Mouse (Mus musculus) midbrain, embryonic 16.5 days (tissue): ENCODE measurements around the gene Ccn1. TPM values are rescaled to one million over a fixed set of nuclear protein-coding genes. Genes with fewer than 3 reads are reported as not detected.
A peak's percentile ranks its signal among the peaks of the same experiment; 100 is the strongest.

Experiments used
- ATAC-seq: fragments of 200-750 bp; cut with Nextera tagmentation; 2 replicates; pipeline ENCODE4 v1.8.0; 2017; ENCODE audit warnings: moderate TSS enrichment
- H3K27ac ChIP-seq: fragments of 300-500 bp; sonication (generic); 2 replicates; pipeline ENCODE4 v1.5.1; 2014; ENCODE audit warnings: mild to moderate bottlenecking, low read length, mixed read lengths
- H3K27me3 ChIP-seq: fragments of 300-500 bp; sonication (generic); 2 replicates; pipeline ENCODE4 v1.6.1; 2014; ENCODE audit warnings: low read depth, low read length, mixed read lengths; ENCODE audit not compliant: control insufficient read depth, insufficient read depth
- H3K36me3 ChIP-seq: fragments of 300-500 bp; sonication (generic); 2 replicates; pipeline ENCODE4 v1.6.1; 2014; ENCODE audit warnings: mild to moderate bottlenecking, low read length, moderate library complexity, mixed read lengths; ENCODE audit not compliant: control insufficient read depth, insufficient read depth
- H3K4me1 ChIP-seq: fragments of 300-500 bp; sonication (generic); 2 replicates; pipeline ENCODE4 v1.6.1; 2014; ENCODE audit warnings: mild to moderate bottlenecking, low read length, mixed read lengths; ENCODE audit not compliant: control insufficient read depth, insufficient read depth
- H3K4me2 ChIP-seq: fragments of 300-500 bp; sonication (generic); 2 replicates; pipeline ENCODE4 v1.6.1; 2014; ENCODE audit warnings: mild to moderate bottlenecking, low read length, mixed read lengths
- H3K4me3 ChIP-seq: fragments of 300-500 bp; sonication (generic); 2 replicates; pipeline ENCODE4 v1.5.1; 2014; ENCODE audit warnings: low read depth, mild to moderate bottlenecking, low read length, moderate library complexity, mixed read lengths
- H3K9ac ChIP-seq: fragments of 300-500 bp; sonication (generic); 2 replicates; pipeline ENCODE4 v1.6.1; 2014; ENCODE audit warnings: low read depth, low read length, mixed read lengths
- H3K9me3 ChIP-seq: fragments of 300-500 bp; sonication (generic); replicated peaks from 2 replicates; pipeline ENCODE4 v1.6.1; 2014; ENCODE audit warnings: mild to moderate bottlenecking, low read length, mixed read lengths; ENCODE audit not compliant: control insufficient read depth, poor library complexity, severe bottlenecking
- WGBS: fragments of 180-500 bp; shearing (Covaris S2); extraction: QIAGEN DNeasy Blood & Tissue Kit; methylation state at CpG from one replicate; pipeline ENCODE4 v1.1.7; 2014; 5-methylcytosine and 5-hydroxymethylcytosine counted together
- polyA plus RNA-seq: library from polyadenylated mRNA; unstranded; fragments of >200 nt; fragmentation: Nextera tagmentation; extraction: Ambion mirVana; gene quantifications from 2 replicates; pipeline ENCODE4 v1.2.1, GENCODE M21; 2015

Ccn1 gene
- polyA plus RNA-seq, 1 experiment from 2014 or later = 7.9 TPM

DNA sequence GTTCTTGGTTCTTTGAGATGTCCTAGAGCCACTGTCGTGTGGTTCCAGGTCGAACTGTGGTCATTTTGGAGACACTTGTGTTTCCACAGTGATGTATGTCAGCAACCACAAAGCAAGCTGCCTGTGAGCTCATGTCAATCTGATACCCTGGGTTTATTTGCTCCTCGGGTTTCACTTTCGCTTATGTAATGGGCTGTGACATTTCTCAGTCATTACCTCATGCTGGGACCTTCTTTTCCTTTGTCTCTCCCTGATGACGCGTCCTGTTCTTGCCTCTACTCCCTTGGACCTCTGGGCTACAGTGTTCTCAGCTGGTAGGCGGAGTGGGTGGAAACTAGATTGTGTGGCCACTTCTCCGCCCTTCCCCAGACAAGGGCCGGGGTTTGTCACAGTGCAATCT, 31.5 kb downstream of the Ccn1 start:
- ATAC-seq = no peak
- no peak overlapping the region for H3K4me3 ChIP-seq
- H3K27me3 ChIP-seq = no peaks in the 10 kb centered on the region
- H3K9me3 ChIP-seq = no peaks in the 10 kb centered on the region
- H3K9ac ChIP-seq = no peak overlapping the region
- H3K27ac ChIP-seq = no peak overlapping the region
- no peaks in the 10 kb centered on the region for H3K36me3 ChIP-seq
- no peak overlapping the region for H3K4me2 ChIP-seq
- WGBS = 85% methylated on average over 9 of the region's 9 CpGs
- peaks cover 10% of the 10 kb centered on the region for H3K4me1 ChIP-seq

DNA sequence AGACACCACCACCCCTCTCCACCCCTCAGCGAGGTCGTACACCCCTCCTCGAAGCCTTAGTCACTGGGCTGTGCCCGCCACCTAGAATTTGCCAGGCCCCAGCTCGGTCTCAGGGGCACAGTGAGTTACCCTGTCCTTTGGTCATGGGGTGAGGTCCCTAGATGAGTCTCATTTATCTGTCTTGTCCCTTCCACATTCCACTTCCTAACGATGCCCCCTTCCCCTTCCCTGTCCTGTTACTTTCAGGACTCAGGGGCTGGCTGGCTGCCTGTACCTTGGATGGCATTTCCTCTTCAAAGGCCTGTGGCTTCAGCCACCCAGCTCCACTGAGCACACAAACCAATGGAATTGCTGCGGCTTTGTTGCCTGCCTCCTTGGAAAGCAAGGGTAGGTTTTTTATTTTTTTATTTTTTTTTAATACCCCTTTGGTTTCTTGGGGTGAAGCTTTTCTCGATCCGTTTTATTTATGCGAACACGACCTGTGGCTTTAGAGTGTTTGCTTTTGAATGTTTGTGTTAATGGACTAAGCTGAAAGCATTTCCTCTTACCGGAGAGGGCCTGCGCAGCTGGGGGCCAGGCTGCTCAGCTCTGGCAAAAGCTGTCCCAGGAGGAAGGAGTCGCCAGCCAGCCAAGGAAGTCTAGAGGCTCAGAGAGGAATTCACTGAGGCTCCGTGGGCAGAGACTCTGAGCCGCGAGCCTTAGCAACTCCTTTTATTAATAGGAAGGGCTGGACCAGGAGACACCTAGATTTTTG, 35.2 kb downstream of the Ccn1 start:
- WGBS = 14% methylated on average over 17 of the region's 17 CpGs
- H3K9ac ChIP-seq = peak overlapping the region; percentile 35; the same call in 1 of the 2 replicates
- H3K4me2 ChIP-seq = peak overlapping the region; percentile 4
- no peaks in the 10 kb centered on the region for H3K9me3 ChIP-seq
- H3K27ac ChIP-seq = 0 out of 2 replicates have a peak overlapping the region, but pooled peaks have one; percentile 13
- no peaks in the 10 kb centered on the region; the same call in 1 of the 2 replicates for H3K36me3 ChIP-seq
- H3K27me3 ChIP-seq = no peaks in the 10 kb centered on the region
- no peak overlapping the region for H3K4me3 ChIP-seq
- H3K4me1 ChIP-seq = peaks cover 10% of the 10 kb centered on the region
- peak; percentile 44; the same call in 1 of the 2 replicates for ATAC-seq

DNA sequence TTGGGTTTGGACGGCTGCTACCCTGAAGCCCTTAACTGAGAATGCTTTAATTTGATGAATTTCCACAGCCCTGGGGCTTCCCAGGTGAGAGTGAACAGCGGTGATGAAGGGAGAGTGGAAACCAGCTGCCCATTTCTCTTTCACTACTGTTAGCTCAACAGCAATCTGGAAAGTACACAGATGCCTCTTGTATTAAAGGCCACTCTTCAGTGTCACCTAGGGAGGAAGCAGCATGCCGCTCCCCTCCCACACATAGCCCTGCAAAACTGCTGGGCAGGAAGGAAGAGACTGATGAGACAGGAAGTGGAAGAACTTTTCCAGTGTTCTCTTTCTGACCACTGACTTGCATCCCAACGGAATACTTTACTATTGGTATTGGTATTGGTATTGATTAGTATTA, 36.5 kb downstream of the Ccn1 start:
- 85% methylated on average over 4 of the region's 4 CpGs for WGBS
- H3K4me1 ChIP-seq = peaks cover 10% of the 10 kb centered on the region
- no peak overlapping the region for H3K4me2 ChIP-seq
- no peaks in the 10 kb centered on the region for H3K9me3 ChIP-seq
- H3K27me3 ChIP-seq = no peaks in the 10 kb centered on the region
- ATAC-seq = peak; percentile 12
- no peaks in the 10 kb centered on the region; the same call in 1 of the 2 replicates for H3K36me3 ChIP-seq
- H3K4me3 ChIP-seq = no peak overlapping the region
- no peak overlapping the region for H3K9ac ChIP-seq
- H3K27ac ChIP-seq = no peak overlapping the region

DNA sequence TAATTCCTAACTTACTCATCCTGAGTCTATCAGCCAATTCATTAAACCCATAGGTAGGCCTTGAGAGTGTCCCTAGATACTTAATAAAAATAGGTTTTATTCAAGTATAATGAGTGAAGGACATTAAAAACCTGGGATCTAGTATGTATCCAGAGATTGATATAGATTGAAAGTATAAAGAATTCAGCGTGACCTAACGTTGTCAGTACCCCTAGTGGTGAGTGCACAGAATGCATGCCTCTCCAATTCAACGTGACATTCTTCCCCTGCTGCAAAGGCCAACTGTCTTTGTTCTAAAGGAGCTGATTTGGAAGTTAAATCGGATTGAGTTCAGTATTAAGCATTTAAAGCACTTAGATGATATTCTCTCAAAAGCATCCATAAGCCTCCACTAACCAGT, 37.1 kb downstream of the Ccn1 start:
- H3K27ac ChIP-seq = no peak overlapping the region
- ATAC-seq = peak; percentile 40; the same call in 1 of the 2 replicates

DNA sequence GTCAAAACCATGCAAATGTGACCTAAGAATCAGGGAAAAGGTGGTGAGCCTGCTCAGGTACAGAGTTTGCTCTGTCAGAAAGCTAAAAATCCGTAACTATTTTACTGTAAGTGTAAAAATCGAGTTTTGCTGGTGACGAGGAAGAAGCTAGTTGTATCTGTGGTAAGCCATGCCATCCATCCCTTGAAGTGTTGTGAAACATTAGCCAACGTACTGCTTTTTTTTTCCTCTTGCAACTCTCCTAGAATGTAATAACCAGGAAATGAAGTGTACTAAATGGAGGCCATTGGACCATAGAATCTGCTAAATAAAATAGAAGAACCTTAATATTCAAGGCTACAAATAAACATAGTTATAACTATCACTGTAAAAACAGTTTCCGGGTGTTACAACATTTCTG, 41.5 kb downstream of the Ccn1 start:
- WGBS = 97% methylated on average over 5 of the region's 5 CpGs
- H3K36me3 ChIP-seq = peaks cover 6% of the 10 kb centered on the region; the same call in 1 of the 2 replicates
- ATAC-seq = no peak
- no peaks in the 10 kb centered on the region for H3K27me3 ChIP-seq
- H3K27ac ChIP-seq = no peak overlapping the region
- H3K4me1 ChIP-seq = no peaks in the 10 kb centered on the region
- H3K4me2 ChIP-seq = no peak overlapping the region
- H3K9ac ChIP-seq = no peak overlapping the region
- H3K4me3 ChIP-seq = no peak overlapping the region
- H3K9me3 ChIP-seq = no peaks in the 10 kb centered on the region

More for the DNA sequence above, 37.1 kb downstream of the Ccn1 start:
- H3K9me3 ChIP-seq = no peaks in the 10 kb centered on the region
- H3K36me3 ChIP-seq = no peaks in the 10 kb centered on the region; the same call in 1 of the 2 replicates
- H3K4me3 ChIP-seq = no peak overlapping the region
- no peak overlapping the region for H3K4me2 ChIP-seq
- 22% methylated on average over 4 of the region's 4 CpGs for WGBS
- H3K27me3 ChIP-seq = no peaks in the 10 kb centered on the region
- peaks cover 10% of the 10 kb centered on the region for H3K4me1 ChIP-seq
- no peak overlapping the region for H3K9ac ChIP-seq

DNA sequence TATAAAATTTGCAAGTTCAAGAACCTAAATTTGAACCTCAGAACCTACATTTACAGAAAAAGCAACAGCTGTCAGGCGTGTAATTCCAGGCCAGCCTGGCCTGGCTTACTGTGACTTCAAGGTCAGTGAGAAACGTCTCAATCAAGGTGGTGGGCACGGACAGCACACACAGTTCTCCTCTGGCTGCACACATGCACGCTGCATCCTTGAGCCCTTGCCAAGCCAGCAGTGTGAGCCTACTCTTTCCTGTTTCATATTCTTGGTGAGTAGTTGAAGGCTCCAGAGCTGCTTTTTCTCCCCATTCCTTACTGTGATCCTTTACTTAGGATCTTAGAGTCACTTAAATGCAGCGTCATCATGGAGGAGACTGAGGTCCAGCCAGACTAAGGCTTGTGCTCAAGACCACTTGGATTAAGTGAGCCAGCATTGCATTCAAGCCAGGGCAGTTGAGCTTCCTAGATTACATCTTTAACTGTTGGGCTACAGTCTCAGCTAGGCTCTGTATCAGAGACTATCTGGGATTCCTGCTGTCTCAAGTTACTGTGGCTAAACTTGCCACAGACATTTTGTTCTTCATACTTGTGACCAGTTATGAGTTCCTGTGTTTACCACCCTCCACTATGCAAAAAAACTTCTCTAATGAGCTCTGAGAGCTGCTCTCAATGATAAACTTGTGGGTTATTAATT, 44.2 kb downstream of the Ccn1 start:
- Histone ChIP-seq H3K9me3 (no peaks in the 10 kb centered on the region), H3K4me2 (no peak overlapping the region), H3K27me3 (no peaks in the 10 kb centered on the region), H3K4me3 (no peak overlapping the region), H3K36me3 (peaks cover 10% of the 10 kb centered on the region), H3K9ac (no peak overlapping the region), H3K27ac (no peak overlapping the region), H3K4me1 (peaks cover 9% of the 10 kb centered on the region; the same call in 1 of the 2 replicates)
- 85% methylated on average over 5 of the region's 5 CpGs for WGBS
- no peak for ATAC-seq

DNA sequence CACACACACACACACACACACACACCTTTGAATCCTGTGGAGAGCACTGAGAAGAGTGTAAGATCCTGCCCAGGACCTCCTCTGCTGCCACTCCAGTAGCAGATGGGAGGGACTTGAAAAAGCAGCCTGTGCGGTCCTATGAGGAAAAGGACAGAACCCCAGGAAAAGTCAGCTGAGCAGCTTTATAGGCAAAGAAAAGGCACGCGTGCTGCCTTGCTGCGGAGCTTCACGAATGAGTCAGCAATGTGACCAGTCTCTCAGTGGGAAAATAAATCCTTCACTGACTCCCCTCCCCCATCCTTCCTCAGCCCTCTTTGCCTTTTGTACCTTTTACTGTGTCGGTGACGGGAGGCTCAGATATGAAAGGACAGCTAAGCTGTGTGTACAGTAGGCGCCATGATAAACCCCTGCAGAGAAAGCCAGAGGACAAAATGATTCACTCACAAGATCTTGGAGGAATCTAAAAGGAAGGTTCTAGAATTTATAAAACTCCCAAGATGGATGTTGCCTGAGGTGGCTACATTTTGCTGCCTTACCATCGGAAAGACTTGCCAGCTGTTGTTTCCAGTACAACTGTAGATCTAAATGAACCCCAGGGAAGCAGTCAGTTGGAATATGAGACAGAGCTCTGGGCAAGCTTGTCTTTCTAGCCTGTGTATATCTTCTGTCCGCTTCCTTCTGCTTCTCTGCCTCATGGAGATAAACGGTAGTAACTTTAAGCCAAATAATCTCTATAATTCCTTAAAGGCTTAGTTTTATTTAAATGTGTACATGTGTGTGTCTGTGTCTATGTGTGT, 47.2 kb downstream of the Ccn1 start:
- no peak overlapping the region for H3K4me3 ChIP-seq
- peak overlapping the region; percentile 7; the same call in 1 of the 2 replicates for H3K27ac ChIP-seq
- H3K27me3 ChIP-seq = no peaks in the 10 kb centered on the region
- 51% methylated on average over 11 of the region's 11 CpGs for WGBS
- no peak overlapping the region for H3K9ac ChIP-seq
- no peaks in the 10 kb centered on the region for H3K9me3 ChIP-seq
- H3K4me1 ChIP-seq = peaks cover 9% of the 10 kb centered on the region; the same call in 1 of the 2 replicates
- H3K4me2 ChIP-seq = no peak overlapping the region
- peaks cover 25% of the 10 kb centered on the region for H3K36me3 ChIP-seq
- ATAC-seq = peak; percentile 75; the same call in 1 of the 2 replicates

DNA sequence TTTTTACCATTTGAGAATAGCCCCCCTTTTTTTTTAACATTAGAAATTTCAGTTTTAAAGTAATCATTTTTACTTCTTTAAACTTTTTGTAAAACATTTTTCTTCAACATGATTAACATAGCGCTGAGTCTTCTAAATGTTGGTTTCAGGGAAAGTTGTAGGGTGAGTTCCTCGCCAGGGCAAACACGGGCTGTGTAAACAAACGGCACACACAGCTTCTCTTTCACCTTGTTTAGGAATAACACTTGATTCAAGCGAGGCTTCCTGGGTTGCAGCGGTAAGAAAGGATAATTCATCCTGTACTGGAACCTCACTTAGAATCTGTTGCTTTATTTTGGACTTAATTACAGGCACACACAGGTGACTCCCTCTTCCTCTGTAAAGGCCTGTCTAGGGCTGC, 48.4 kb downstream of the Ccn1 start:
- Histone ChIP-seq H3K4me2 (no peak overlapping the region), H3K4me3 (no peak overlapping the region), H3K27me3 (no peaks in the 10 kb centered on the region), H3K36me3 (peaks cover 22% of the 10 kb centered on the region), H3K4me1 (peaks cover 9% of the 10 kb centered on the region; the same call in 1 of the 2 replicates), H3K9ac (no peak overlapping the region), H3K9me3 (no peaks in the 10 kb centered on the region), H3K27ac (no peak overlapping the region)
- ATAC-seq = no peak
- 91% methylated on average over 6 of the region's 6 CpGs for WGBS
